Mouse (Mus musculus) c-Kit-positive CD71-positive TER-119-positive erythroid progenitor cells, embryonic 14.5 days (primary cell): Measurements from ENCODE around the gene Lasp1.

Experiments
- DNase-seq: peaks from one replicate; pipeline ENCODE4 v3.0.0-alpha.2; 2013; ENCODE audit warnings: low spot score

Gene Lasp1

DNA sequence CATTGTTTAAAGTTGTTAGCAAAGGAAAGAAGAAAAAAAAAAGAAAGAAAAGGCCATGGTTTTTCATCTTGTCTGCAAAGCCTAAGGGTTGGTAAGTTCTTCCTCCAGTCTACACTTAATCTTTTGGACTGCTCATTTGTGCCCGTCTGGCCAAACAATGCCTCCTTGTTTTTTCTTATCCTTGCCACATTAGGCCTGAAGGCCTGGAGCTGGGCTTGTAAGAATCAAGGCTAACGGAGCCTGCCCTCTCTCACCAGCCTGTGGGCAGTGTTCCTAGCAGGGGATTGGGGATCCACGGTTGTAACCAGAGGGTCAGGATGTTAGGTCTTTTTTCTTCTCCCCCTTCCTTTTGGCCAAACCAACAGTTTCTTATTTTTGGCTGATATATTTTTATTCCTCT is 12.2 kb downstream of the Lasp1 start:
- no peak for DNase-seq

DNA sequence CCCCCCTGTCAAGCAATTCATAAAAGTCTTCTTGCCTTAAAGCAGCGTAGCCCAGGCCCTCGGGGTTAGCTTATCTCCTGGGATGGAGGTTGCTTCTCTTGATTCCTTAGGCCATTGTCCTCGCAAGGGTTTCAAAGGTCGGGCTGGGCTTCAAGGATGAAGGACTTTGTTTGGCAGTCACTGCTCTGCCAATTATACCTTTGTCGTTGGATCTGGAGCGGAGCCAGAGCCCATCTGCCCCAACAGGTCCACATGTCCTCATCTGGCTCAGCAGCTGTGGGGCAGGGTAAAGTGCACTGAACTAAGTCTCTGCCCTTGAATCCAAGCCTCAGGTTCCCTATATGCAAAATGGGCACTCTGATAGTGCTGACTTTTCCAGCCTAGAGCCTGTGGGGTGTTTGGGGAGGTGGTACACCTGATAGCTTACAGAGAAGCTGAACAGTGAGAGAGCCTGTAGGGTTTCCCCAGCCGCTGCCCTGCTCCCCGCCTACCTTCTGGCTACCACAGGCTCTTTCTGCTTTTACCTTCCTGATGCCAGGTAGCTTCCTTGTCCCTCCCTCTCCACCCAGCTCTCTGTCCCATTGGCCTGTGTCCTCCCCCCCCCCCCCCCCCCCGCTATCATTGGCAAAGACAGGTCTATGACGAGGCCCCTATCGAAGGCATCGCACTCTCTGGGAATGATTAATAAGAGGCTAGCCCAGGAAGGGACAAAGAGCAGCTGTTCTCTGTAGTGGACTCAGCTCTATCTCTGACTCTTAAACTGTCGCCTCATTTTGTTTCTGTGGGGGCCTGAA is 13.0 kb downstream of the Lasp1 start:
- DNase-seq, result no peak

DNA sequence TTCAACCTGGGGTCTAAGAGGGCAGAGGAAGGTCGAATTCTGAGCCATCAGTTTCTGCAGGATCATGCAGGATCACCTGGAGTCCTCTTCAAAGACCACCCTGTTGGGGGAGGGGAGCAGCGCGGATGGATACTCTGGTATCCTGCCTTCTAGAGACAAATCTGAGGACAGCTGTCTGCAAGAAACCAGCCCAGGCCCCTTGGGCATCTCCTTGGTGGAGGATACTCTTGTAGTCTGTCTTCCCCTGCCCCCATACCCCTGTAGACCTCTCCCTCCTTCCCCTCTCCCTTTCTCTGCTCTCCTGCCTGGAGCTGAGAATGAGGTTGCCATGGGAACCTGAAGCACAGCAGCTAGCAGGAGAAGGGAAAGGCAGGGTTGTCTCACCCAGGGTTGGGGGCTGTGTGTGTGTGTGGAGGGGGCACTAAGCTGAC is 13.7 kb downstream of the Lasp1 start:
- no peak for DNase-seq

DNA sequence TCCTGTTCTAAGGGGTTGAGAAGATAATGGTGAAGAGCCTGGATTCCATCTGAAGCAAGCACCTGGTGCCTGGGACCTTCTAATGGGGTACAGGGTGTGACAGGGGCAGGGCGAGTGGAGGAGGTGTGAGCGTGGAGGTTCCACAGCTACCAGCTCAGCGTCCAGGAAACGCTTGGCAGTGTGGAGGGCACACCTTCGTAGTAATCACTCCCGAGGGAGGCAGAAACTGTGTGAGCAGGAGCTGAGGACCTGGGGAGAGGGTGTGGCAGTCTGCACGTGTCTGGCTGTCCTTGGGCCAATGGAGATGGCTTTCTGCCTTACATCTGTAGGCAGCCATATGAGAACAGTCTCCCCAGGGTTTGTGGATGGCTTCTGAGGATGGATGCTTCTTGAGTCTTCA is 14.3 kb downstream of the Lasp1 start:
- no peak for DNase-seq

DNA sequence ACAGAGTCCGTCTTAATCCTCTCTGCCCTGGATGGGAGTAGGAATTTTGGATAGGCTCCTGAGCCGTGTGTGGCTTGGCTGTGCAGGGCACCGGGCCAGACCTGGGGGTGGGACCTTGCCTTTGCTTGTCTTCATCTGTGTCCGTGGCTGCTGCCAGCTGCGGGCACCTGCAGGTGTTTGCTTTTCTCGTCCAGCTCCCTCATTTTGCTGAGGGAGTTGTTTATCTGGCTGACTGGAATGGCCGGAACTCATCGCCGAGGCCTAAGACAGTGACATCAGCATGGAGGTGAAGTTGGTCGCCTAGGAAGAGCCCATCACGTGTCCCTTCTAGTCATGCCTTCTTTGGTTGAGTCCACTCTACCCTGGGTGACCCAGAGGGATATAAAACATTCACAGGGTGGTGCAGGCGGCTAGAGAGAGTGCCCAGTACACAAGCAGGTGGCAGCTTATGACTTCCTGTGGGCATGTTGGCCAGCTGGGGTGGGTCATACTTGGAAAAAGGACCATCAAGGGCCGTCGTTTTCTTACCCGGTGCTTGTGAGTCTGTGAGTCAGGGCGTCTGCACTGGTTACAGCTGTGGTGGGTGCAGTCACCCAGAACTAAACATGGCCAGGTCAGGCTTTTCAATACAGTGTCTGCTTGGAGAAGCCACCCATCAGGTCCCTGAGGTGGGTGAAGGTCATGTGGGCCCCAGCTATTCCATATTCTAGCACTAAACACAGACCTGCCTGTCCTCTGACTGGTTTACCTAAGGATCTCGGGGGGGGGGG is 15.1 kb downstream of the Lasp1 start:
- DNase-seq, result no peak

DNA sequence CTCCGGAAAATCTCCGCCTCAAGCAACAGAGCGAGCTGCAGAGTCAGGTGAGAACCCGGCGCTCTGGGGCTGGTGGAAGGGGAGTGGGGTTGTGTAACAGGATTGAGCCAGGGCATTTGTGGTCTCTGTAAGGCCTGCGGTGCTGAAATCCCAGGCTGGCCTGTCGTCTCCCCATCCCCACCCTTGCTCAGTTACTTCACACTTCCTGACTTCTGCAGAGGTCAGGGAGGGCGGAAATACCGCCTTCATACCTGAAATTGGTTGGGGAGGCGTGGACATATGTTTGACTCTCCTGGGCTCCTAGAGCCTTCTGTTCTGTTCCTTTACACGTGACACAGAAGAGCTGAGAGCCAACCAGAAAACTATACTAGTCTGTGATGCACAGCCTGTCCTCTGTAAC is 16.9 kb downstream of the Lasp1 start:
- no peak for DNase-seq

DNA sequence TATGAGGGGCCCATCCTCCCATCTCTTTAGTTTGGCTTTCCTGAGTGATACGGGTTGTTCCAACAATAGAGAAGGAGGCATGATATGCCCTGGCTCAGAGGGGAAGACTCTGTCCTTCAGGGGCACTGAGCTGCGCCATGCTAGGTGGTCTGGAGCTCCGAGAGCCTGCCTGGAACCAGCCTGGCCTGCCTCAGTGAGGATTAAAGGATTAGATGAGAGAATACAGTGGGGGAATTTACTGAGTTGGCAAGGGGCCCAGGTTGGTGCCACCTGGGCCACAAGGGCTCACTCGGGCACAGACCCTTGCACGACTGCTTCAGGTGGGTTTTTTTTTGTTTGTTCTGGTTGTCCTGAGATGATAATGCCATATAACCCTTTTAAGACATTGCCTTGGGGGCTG is 17.4 kb downstream of the Lasp1 start:
- DNase-seq, result no peak

DNA sequence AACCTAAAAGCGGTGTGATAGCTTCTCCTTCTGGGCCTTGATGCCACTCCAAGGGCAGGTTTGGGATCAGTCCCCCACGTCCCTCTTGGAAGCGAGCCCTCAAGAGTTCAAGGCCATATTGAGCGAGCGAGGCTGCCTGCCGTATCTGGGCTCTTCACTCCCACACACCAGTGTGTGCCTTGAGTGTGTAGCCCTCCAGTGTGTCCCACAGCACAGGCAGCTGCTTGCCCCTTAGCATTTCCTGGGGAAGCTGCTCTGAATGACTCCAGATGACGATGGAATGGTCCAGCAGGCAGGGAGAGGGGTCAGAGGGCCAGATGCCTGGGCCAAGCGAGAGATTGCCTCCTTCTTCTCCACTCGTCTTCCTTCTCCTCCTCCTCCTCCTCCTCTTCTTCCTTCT is 18.1 kb downstream of the Lasp1 start:
- no peak for DNase-seq

DNA sequence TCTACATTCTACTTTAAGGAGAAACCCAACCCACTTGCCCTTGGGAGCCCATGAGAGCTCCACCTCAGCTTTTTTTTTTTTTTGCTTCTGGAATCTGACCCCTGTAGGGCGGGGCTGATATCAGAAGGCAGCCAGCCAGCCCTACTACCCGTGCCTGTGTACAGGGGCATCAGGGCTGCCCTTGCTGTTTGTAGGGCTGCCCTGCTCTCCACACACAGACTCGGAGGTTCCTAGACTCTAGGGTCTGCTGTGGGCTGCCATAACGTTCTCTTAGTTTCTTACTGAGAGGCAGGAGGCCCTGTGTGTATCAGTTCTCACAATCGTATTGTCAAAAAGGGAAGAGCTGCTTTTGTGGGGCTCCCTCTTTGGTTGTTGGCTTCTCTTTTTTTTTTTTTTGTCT is 18.6 kb downstream of the Lasp1 start:
- DNase-seq, result no peak

DNA sequence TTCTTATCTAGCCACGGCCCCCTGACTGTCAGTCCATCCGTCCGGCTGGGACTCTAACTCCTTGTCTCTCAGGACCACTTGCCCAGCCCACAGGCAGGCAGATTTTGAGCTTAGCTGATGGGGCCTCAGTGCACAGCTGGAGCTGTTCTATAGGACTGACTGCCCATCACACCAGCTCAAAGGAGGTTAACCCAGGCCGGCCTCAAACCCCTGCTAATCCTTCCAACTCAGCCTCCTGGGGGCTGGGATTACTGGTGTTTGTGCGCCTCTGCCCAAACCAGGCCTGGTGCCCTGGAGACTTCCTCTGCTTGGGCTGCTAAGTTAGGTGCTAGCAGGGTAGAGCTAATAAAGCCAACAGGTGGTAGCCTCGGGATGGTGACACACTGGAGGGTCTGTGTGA is 19.2 kb downstream of the Lasp1 start:
- no peak for DNase-seq

DNA sequence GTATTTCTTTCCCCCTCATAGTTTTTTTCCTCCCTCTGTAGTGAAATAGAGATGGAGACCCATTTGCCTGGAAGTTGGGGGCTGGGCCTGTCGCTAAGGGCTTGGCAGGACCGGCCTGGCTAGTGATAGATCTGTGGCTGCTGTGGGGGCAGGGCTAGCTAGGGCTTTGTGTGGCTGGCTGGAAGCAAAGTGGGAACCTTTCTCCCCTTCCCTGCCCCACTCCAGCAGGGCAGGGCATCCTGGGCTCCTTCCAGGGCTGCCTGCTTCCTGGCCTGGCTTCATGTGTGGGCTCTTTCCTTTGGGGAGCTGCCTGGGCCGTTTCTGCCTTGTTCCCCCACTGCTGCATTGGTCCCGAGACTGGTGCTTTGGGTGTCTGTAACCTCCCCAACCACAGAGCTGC is 19.8 kb downstream of the Lasp1 start:
- no peak for DNase-seq

DNA sequence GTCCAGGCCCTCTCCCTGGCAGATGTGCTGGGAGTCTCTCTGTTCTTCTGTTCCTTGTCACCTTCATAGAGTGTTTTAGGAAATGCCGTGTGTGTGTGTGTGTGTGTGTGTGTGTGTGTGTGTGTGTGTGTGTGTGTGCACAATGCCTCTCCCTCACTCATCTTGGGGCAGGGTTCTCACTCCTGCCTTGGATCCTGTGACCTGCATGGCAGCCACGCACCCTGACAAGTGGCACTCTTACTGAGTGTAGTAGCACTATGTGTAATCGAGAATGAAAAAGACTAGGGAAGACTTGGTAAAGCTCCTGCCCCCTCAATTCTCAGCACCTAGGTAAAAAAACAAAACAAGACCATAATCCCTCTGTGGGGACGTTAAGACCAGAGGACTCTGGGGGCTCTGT is 20.3 kb downstream of the Lasp1 start:
- no peak for DNase-seq

DNA sequence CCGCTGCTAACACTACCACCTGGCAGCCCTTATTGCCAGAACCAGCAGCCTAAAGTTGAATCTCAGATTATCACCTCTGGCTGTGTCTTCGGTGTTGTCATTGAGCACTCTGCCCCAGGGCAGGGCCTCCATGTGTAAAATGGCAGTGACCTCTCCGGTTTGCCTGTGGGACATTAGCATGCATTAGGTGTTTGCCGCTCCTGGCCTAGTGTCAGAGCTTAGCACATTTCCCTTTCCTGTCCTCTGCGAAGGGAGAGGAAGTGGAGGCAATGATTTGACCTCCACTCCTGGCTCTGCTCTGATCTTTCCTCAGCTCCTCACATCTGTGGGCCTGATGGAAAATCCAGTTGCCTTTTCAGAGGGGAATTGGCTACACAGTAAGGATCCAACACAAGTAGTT is 21.1 kb downstream of the Lasp1 start:
- DNase-seq, result no peak

DNA sequence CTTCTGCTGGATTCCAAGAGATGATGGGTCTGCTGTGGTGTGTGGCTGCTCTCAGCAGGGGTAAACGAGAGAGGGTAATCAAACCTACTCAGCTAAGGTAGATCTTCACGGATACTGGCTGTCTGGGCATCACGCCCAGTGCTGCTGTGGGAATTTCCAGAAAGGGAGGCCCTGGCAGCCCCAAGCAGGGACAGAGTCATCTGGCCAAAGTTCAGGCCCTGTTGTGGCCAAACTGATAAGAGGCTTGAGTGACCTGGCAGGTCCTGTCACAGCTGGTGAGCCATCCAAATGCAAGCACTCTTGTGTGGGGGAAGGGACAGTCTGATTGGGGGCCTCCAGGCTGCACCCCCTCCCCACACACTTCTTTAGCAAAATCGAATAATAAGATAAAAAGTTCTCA is 22.0 kb downstream of the Lasp1 start:
- DNase-seq, result no peak

DNA sequence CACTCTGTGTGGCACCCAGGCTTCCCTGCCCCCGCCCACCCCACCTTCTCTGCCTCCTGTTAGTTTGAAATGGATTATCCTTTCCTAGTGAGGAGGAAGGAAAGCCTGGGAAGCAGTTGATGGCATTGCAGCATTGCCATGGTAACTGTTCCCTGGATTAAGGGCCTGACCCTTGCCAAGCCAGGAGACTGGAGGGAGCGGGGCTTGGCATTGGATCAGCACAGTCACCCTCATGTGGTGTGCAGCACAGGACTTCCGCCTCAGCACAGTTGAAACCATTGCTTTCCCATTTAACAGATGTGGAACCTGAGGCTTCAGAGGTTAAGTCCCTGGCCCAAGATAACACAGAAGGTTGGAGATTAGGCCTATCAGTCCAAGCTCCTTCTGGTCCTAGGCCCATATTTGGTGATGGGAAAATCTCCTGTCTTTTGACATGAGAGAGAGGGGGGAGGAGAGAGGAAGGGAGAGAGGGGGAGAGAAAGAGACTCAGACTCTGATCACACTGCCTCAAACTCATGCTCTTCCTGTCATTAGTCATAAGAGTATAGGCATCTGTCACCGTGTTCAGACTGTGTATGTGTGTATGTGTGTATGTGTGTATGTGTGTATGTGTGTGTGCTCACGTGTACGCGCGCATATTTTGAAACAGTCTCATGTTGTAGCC is 22.7 kb downstream of the Lasp1 start:
- no peak for DNase-seq

DNA sequence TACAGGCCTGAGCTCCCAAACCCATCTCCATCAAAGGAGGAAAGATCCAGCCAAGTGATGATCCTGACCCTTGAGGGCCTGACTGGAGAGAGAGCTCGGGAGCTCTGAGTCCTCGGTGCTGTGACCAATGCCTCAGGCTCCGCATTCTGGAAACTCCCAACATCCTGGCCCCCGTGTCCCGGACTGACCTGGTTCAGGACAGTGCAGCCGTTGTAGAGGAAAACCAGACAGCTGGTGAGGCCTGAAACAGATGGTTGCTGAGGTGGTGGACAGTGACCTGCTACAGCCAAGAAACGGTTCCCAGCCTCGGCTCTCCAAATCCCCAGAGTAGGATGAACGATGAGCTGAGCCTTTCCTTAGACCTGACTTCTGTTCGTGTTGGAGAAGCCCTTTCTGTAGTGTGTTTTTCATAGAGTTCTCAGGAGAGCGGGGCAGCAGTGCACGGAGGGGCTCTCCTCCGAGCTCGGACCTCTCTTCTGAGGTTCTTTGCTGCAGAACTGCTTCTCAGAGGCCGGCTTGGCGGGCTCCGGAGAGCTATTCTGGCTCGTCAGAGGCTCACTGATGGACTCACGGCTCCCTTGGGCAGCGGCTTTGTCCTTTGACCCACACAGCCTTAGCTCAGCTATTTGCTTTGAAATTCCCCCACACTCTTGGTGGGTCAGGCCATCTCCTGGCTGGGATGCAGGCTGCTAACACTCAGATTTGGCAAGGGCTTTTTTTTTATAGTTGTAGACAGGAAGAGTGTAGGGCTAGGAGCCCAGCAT is 24.2 kb downstream of the Lasp1 start:
- DNase-seq, result no peak

DNA sequence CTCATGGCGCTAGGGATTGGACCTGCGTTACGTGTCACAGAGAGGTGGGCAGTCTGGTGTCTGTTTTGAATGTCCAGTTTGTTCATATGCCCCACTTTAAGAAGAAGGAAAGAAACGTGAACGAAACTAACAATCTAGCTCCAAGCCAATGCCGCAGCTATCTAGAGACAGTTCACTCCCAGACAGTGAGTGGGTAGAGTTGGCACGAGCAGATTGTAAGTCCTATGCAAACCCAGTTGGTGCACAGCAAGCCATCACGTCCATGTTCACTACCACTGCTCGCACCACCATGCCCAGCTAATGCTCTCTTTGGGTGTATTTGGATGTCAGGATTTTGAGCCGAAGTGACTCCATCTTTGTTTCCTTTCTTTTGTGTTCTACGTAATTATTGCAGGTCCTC is 25.4 kb downstream of the Lasp1 start:
- DNase-seq, result no peak

DNA sequence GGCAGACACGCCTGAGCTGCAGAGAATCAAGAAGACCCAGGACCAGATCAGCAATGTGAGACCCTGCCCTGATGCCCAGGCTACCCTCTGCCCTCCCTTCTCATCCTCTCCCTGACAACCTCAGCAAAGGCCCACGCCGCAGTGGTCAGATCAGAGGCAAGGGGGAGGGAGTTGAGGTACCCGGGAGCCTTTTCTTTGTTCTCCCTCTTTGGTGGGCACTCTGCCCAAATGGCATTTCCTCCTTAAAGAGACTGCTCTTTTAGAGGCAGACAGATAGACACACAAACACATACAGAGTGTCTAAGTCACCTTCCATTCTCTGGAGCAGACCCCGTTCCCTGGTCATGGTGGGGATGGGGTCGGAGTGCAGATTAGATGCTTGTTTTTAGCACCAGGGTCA is 26.1 kb downstream of the Lasp1 start:
- no peak for DNase-seq

DNA sequence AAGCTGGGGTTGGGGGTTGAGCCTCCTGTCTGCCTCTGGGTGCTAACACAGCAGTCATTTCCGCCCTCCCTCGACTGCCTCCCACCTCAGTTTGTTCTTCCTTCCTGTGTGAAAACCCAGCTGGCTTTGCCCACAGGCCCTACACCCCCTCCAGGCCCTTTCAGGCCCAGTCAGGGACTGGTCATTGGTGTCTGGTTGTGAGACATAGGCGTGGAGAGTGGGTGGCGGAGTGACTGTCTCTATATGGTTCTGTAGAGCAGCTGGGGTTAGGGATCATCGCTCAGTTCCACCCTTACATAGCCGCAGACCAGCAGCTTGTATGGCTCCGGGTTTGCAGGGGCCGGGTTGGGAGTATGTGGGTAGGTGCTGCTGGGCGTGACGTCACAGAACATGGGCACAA is 26.5 kb downstream of the Lasp1 start:
- no peak for DNase-seq

DNA sequence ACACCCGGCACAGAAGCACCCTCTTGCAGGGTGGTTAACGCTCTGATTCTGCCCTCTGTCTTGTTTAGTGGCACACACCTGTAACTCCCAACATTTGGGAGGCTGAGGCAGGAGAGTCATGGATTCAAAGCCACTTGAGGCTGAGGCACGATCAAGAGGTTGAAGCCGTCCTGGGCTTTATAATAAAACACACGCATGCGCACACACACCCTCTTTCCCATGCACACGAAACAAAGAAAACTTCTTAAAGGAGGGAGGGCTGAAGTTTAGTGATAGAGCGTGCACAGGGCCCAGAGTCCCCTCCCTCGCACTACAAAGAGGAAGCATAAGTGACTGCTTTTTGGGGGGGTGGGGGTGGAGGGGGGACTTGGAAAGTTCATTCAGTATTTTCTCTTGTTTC is 27.2 kb downstream of the Lasp1 start:
- no peak for DNase-seq

DNA sequence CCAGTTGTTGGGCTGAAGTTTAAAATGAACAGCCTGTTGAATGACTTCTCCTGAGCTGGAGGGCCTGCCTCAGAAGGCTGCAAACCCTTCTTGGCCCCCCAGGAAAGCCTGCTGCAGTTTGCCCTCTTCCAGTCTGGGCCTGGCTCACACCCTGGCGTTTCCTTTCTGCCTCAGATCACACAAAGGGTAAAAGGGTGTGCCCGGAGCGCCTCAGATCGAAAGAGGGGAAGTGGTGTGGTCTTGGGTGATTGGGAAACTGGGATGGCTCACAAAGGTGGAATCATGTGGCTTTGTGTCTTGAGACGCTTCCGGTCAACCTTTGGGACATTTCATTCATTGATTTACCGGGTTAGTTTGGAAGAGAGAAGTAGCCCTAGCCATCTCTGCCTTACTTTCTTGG is 27.6 kb downstream of the Lasp1 start:
- DNase-seq, result no peak

DNA sequence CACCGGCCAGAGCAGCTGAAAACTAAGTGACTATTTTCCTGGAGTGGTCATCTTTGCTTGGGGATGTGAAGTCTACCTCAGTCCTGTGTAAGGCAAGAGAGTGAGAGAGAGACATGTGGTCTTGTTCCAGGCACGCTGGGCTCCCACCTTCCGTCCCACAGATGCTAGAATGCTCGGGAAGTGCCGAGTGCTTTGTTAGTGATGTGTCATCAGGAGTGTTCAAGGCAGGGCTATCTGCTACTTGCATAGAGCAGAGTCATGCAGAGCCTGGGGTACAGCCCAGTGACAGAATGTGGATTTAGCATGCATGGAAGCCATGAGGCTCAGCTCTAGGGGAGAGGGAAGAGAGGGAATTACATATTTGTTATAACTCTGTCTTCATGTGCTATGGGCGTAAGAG is 28.9 kb downstream of the Lasp1 start:
- DNase-seq, result no peak
